Mouse (Mus musculus) stomach, embryonic 15.5 days (tissue): Measurements from ENCODE around the gene Suz12. TPM values are rescaled to one million over a fixed set of nuclear protein-coding genes. Genes with fewer than 3 reads are reported as not detected.
"Not testable (repeated sequence)": the region's sequence is repeated elsewhere in the genome, so short reads cannot be mapped to it uniquely, and the experiment has no call there.

Source experiments
- ATAC-seq: fragments of 200-750 bp; cut with Nextera tagmentation; 2 replicates; pipeline ENCODE4 v1.8.0; 2017; ENCODE audit warnings: low read depth, moderate number of reproducible peaks, moderate TSS enrichment; ENCODE audit not compliant: insufficient read depth, low FRiP score
- H3K27ac ChIP-seq: fragments of 300-500 bp; sonication (generic); 2 replicates; pipeline ENCODE4 v1.5.1; 2015; ENCODE audit warnings: mild to moderate bottlenecking, inconsistent platforms
- H3K27me3 ChIP-seq: fragments of 300-500 bp; sonication (generic); replicated peaks from 2 replicates; pipeline ENCODE4 v1.6.1; 2015; ENCODE audit warnings: inconsistent platforms
- H3K36me3 ChIP-seq: fragments of 300-500 bp; sonication (generic); 2 replicates; pipeline ENCODE4 v1.6.1; 2015; ENCODE audit warnings: inconsistent platforms
- H3K4me1 ChIP-seq: fragments of 300-500 bp; sonication (generic); 2 replicates; pipeline ENCODE4 v1.6.1; 2015; ENCODE audit warnings: inconsistent platforms
- H3K4me2 ChIP-seq: fragments of 300-500 bp; sonication (generic); 2 replicates; pipeline ENCODE4 v1.6.1; 2015; ENCODE audit warnings: mild to moderate bottlenecking, inconsistent platforms
- H3K4me3 ChIP-seq: fragments of 300-500 bp; sonication (generic); replicated peaks from 2 replicates; pipeline ENCODE4 v1.5.1; 2015; ENCODE audit warnings: inconsistent platforms
- H3K9ac ChIP-seq: fragments of 300-500 bp; sonication (generic); 2 replicates; pipeline ENCODE4 v1.6.1; 2015; ENCODE audit warnings: inconsistent platforms
- H3K9me3 ChIP-seq: fragments of 300-500 bp; sonication (generic); 2 replicates; pipeline ENCODE4 v1.6.1; 2016; ENCODE audit warnings: inconsistent platforms
- WGBS: fragments of 180-500 bp; shearing (Covaris S2); methylation state at CpG from one replicate; pipeline ENCODE4 v1.1.7; 2015; 5-methylcytosine and 5-hydroxymethylcytosine counted together
- polyA plus RNA-seq: library from polyadenylated mRNA; unstranded; fragments of >200 nt; fragmentation: Nextera tagmentation; extraction: Ambion mirVana; gene quantifications from 2 replicates; pipeline ENCODE4 v1.2.1, GENCODE M21; 2015

The Suz12 gene
- polyA plus RNA-seq, 1 experiment from 2014 or later = 22.1 TPM

DNA sequence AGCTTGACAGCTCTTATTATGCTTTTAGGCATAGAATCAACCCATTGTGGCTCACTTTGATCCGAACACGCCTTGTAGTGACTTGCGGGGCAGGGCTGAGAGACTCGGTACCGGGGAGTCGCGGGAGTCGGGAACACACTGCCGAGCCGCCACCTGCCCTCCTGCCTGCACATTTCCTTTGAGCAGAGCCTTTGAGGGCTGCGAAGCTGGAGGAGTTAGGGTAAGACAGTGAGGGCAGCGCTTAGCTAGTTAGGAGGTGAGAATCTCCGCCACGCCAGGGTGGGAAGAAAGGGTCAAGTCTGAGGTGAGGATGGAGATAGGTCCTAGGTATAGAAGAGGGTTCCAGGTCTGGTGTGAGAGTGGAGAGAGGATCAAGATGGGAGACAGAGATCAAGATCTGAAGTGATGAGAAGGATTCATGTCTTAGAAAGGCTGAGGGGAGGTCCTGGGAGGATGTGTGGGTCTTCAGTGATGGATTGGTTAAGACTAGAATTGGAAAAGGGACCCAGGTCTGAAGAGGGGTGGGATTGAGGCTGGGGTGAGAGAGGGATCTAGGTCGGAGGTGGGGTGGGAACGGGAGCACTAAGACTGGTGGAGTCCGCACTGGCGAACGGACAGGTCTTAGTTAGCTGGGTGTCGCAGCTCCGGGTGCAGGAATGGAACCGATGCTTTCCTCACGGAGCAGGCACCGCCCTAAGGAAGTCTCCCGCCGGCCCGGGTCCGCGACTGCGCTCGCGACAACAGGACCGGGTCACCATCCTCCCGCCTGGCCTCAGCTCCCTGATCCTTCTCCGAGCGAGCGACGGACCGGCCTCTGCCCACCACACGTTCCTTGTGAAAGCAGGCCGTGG is 19.1 kb upstream of the Suz12 start:
- no peaks in the 10 kb centered on the region for H3K36me3 ChIP-seq
- WGBS = under 1% methylated on average over 41 of the region's 41 CpGs
- H3K27me3 ChIP-seq = peaks cover 14% of the 10 kb centered on the region
- no peaks in the 10 kb centered on the region for H3K9me3 ChIP-seq
- peak overlapping the region; percentile 49 for H3K4me3 ChIP-seq
- H3K4me1 ChIP-seq = peaks cover 7% of the 10 kb centered on the region
- H3K4me2 ChIP-seq = peak overlapping the region; percentile 96
- ATAC-seq = no peak
- no peak overlapping the region for H3K27ac ChIP-seq
- H3K9ac ChIP-seq = peak overlapping the region; percentile 16; the same call in 1 of the 2 replicates

DNA sequence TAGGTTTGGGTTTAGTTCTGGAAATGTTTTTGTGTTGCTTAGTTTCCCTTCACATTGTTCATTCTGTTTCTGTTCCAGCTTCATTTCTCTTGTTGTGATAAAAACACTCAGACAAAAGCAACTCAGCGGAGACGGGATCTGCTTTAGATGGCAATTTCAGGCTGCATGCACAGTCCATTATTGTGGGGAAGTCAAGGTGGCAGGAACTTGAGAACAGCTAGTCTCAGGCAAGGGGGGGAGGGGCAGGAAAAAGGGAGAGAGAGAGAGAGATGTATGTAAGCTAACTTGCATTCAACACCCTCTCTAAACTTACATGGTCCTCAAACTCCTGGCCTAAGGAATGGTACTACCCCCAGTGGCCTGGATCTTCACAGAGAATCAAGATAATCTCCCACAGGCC is 17.5 kb upstream of the Suz12 start:
- Histone ChIP-seq H3K4me2 (no peak overlapping the region), H3K36me3 (no peaks in the 10 kb centered on the region), H3K9ac (no peak overlapping the region), H3K9me3 (no peaks in the 10 kb centered on the region), H3K27ac (no peak overlapping the region), H3K4me3 (no peak overlapping the region), H3K4me1 (peaks cover 7% of the 10 kb centered on the region), H3K27me3 (peaks cover 14% of the 10 kb centered on the region)
- no peak for ATAC-seq
- WGBS = 72% methylated on average over 2 of the region's 2 CpGs

DNA sequence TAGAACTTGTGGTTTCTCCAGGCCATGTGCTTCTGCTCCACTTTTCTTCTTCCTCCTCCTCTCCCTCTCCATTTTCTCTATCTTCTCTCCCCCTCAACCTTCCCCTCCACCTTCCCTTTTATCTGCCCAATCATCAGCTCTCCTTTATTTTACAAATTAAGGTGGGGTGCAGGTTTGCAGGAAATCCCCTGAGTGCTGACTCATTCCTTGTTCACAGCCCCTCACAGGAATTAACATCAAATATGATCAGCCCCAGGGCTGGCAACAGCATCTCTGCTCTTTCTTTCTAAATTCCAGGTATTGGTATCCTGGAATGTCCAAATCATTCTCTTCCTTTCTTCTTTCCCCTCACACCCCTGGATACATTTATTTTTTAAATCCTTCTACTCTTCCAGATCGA is 16.7 kb upstream of the Suz12 start:
- ATAC-seq = no peak

DNA sequence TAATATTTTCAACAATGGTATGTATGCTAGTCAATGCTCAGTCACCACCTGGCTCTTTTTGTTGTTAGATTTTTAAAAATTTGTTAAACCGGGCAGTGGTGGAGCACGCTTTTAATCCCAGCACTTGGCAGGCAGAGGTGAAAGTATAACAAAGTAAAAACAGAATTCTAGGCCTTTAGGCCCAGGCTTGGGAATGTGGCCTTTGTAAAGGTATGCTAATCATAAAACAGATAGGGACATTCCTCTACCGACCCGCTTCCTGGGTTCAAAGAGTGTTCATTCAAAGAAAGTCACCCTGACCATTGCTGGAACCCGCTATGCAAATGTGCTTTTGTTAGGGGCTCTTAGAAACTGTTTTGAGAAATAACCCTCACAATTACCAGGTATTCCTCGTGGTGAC is 16.3 kb upstream of the Suz12 start:
- H3K9ac ChIP-seq, H3K9me3 ChIP-seq, ATAC-seq, H3K27ac ChIP-seq, H3K4me3 ChIP-seq, H3K36me3 ChIP-seq, H3K4me1 ChIP-seq, H3K4me2 ChIP-seq: not testable (repeated sequence)
- peaks cover 14% of the 10 kb centered on the region for H3K27me3 ChIP-seq
- 83% methylated on average over 6 of the region's 6 CpGs for WGBS

More for the DNA sequence above, 16.7 kb upstream of the Suz12 start:
- H3K4me3 ChIP-seq = no peak overlapping the region
- H3K27ac ChIP-seq = no peak overlapping the region
- H3K9ac ChIP-seq = no peak overlapping the region
- 94% methylated on average over 1 of the region's 1 CpGs for WGBS
- H3K4me2 ChIP-seq = no peak overlapping the region
- no peaks in the 10 kb centered on the region for H3K36me3 ChIP-seq
- H3K4me1 ChIP-seq = peaks cover 7% of the 10 kb centered on the region
- no peaks in the 10 kb centered on the region for H3K9me3 ChIP-seq
- H3K27me3 ChIP-seq = peaks cover 14% of the 10 kb centered on the region

DNA sequence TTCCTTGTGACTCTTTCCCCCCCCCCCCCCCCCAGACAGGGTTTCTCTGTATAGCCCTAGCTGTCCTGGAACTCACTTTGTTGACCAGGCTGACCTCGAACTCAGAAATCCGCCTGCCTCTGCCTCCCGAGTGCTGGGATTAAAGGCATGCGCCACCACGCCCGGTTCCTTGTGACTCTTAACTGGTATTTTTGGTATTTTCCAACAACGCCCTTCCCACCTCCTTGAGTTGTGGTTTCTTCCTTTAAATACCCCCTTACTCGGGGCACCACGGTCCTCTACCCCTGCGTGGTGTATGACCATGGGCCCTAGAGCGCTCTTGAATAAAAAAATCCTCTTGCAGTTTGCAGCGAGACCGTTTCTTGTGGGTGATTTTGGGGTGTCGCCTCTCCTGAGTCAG is 15.8 kb upstream of the Suz12 start:
- not testable (repeated sequence) for ATAC-seq, H3K27ac ChIP-seq, H3K4me2 ChIP-seq, H3K9me3 ChIP-seq, H3K4me3 ChIP-seq, H3K9ac ChIP-seq, H3K36me3 ChIP-seq, H3K4me1 ChIP-seq
- 92% methylated on average over 14 of the region's 14 CpGs for WGBS
- peaks cover 14% of the 10 kb centered on the region for H3K27me3 ChIP-seq

DNA sequence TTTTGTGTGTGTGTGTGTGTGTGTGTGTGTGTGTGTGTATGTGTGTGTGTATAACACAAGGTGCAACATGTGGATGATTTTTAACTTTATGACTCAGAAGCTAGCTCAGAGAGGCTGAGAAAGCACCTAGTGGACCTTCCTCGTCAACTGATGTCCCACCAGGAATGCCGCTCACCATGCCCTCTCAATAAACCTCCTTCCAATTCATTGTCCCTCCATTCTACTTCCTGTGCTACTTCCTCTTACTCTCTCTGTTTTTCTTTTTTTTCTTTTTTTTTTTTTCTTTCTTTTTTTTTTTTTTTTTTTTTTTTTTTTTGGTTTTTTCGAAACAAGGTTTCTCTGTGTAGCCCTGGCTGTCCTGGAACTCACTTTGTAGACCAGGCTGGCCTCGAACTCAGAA is 15.2 kb upstream of the Suz12 start:
- not testable (repeated sequence) for H3K4me3 ChIP-seq, ATAC-seq, H3K36me3 ChIP-seq, H3K4me1 ChIP-seq, H3K9me3 ChIP-seq, H3K9ac ChIP-seq, H3K4me2 ChIP-seq, H3K27ac ChIP-seq
- 83% methylated on average over 3 of the region's 4 CpGs for WGBS
- peaks cover 14% of the 10 kb centered on the region for H3K27me3 ChIP-seq

DNA sequence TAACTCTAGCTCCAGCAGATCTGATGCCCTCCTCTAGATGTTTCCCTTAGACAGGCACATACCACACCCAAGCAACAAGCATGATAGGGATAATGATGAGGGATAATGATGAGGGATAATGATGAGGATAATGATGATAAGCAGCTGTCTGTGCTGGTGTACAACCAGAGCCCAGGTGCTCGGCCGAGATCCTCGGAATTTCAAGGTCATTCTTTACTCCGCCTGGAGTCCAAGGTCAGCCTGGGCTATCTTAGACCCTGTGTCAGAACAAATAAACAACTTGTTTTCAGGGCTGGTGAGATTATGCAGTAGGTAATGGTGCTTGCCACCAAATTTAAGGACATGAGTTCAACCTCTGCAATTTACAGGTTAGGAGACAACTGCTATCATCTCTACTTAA is 6.0 kb upstream of the Suz12 start:
- WGBS = 68% methylated on average over 4 of the region's 4 CpGs

DNA sequence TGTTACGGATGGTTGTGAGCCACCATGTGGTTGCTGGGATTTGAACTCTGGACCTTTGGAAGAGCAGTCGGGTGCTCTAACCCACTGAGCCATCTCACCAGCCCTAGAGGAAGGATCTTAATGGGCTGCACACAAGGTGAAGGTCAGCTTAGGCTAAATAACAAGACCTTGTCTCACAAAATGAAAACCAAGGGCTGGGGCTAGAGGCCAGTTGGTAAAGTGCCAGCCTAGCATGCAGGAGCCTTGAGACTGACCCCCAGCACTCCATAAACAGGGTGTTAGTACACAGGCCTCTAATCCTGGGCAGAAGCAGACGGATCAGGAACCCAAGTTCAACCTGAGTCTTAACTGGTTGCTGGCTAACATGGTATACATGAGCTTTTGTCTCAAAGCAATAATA is 5.0 kb upstream of the Suz12 start:
- Histone ChIP-seq H3K36me3 (no peaks in the 10 kb centered on the region), H3K9ac (no peak overlapping the region), H3K27me3 (no peaks in the 10 kb centered on the region), H3K4me2 (no peak overlapping the region), H3K4me1 (no peaks in the 10 kb centered on the region), H3K4me3 (no peak overlapping the region), H3K27ac (no peak overlapping the region), H3K9me3 (no peaks in the 10 kb centered on the region)
- ATAC-seq = no peak
- WGBS = 88% methylated on average over 3 of the region's 3 CpGs

More for the DNA sequence above, 6.0 kb upstream of the Suz12 start:
- H3K27me3 ChIP-seq = no peaks in the 10 kb centered on the region
- H3K36me3 ChIP-seq = no peaks in the 10 kb centered on the region
- no peak overlapping the region for H3K4me2 ChIP-seq
- ATAC-seq = no peak
- H3K27ac ChIP-seq = no peak overlapping the region
- no peaks in the 10 kb centered on the region for H3K4me1 ChIP-seq
- no peaks in the 10 kb centered on the region for H3K9me3 ChIP-seq
- H3K9ac ChIP-seq = no peak overlapping the region
- H3K4me3 ChIP-seq = no peak overlapping the region

DNA sequence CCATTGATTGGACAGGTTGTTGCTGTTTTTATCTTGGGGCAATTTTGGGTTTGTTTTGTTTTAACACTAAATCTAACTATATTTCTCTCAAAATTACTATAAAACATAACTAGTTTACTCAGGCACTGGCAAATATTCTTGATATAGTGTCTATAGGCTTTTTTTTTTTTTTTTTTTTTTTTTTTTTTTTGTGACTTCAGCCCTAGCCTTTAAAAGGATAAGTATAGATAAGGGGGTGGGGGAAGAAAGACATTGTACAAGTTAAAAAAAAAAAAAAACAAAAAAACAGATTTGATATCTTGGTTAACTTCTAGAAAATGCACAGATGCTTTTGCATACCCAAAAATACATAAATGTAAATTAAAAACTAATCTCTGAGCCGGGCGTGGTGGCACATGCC is 2.8 kb upstream of the Suz12 start:
- H3K27me3 ChIP-seq = no peaks in the 10 kb centered on the region
- no peaks in the 10 kb centered on the region for H3K36me3 ChIP-seq
- no peak for ATAC-seq
- H3K4me2 ChIP-seq = no peak overlapping the region
- H3K27ac ChIP-seq = no peak overlapping the region
- 78% methylated on average over 2 of the region's 2 CpGs for WGBS
- no peak overlapping the region for H3K9ac ChIP-seq
- no peaks in the 10 kb centered on the region for H3K4me1 ChIP-seq
- no peak overlapping the region for H3K4me3 ChIP-seq
- H3K9me3 ChIP-seq = no peaks in the 10 kb centered on the region

DNA sequence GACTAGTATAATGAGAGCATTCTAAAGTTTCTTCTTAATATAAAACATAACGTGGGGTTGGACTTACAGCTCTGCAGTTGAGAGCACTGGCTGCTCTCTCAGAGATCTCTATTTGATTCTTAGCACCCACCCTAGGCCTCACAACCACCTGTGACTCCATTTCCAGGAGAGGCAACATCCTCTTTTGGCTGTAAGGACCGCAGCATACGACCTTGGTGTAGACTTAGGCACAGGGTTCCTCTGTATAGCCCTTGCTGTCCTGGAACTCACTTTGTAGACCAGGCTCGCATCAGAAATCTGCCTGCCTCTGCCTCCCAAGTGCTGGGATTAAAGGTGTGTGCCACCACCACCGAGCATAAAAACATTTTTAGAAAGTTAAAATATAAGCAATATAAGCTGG is 1.3 kb upstream of the Suz12 start:
- no peak overlapping the region for H3K9ac ChIP-seq
- no peaks in the 10 kb centered on the region for H3K36me3 ChIP-seq
- 91% methylated on average over 5 of the region's 5 CpGs for WGBS
- no peak for ATAC-seq
- no peaks in the 10 kb centered on the region for H3K9me3 ChIP-seq
- no peak overlapping the region for H3K27ac ChIP-seq
- no peaks in the 10 kb centered on the region for H3K4me1 ChIP-seq
- H3K4me3 ChIP-seq = no peak overlapping the region
- H3K27me3 ChIP-seq = no peaks in the 10 kb centered on the region
- H3K4me2 ChIP-seq = no peak overlapping the region

DNA sequence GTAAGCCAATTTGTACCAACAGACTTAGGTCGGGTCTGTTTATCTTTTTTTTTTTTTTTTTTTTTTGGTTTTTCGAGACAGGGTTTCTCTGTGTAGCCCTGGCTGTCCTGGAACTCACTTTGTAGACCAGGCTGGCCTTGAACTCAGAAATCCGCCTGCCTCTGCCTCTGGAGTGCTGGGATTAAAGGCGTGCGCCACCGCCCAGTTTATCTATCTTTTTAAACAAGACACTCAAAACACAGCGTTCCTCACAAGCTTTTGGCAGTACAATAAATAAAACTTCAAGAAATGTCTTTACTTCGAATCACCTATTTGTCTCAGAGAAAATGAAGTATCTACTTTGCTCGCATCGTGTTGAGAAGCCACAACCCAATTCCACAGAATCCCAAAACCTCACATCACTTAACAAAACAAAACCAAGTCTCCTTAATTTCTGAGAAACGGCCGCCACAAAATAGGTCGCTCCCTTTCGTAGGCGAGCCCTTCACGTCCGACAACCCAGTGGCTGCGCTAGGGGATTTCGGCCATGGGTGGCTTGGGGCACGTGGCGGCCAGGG is 793 bp upstream of the Suz12 start:
- H3K9ac ChIP-seq = peak overlapping the region; percentile 60
- H3K4me1 ChIP-seq = no peaks in the 10 kb centered on the region
- peak overlapping the region; percentile 89 for H3K4me3 ChIP-seq

DNA sequence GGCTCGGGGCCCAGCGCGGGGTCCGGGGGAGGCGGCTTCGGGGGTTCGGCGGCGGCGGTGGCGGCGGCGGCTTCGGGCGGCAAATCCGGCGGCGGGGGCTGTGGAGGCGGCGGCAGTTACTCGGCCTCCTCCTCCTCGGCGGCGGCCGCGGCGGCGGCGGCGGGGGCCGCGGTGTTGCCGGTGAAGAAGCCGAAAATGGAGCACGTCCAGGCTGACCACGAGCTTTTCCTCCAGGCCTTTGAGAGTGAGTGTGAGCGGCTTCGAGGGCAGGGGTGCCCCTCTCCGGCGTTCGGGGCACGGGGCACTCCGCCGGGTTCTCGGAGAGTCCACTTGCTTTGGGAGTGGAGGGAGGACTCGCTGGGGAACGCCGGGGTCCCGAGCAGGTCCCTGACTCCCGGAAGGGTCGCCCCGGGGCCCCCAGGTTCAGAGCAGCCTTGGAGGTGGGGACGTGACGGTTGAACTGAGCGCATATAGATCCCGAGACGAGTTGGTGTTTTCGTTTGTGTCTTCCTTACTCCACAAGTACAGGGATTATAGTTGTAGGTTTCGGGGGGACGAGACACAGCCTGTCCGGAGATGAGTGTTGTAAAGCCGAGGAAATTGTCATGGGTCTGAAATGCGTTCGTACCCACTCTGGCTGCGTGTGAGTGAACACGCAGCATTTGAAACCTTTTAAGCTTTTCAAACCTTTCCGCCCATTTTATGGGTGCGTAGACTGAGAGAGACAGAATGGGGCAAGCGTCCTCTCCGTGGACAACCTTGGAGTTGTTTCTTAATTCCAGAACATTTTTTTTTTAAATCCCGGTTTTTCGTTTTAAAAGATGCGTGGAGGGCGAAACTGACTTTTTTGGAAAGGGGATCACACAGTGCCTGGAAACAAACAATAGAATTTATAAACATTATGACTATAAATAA is 707 bp downstream of the Suz12 start:
- ATAC-seq = peak; percentile 25; the same call in 1 of the 2 replicates
- under 1% methylated on average over 42 of the region's 74 CpGs for WGBS
- H3K27me3 ChIP-seq = no peaks in the 10 kb centered on the region
- peak overlapping the region; percentile 99 for H3K27ac ChIP-seq
- peak overlapping the region; percentile 60 for H3K4me2 ChIP-seq
- no peaks in the 10 kb centered on the region for H3K36me3 ChIP-seq
- H3K4me1 ChIP-seq = no peaks in the 10 kb centered on the region
- H3K9ac ChIP-seq = peak overlapping the region; percentile 88
- H3K4me3 ChIP-seq = peak overlapping the region; percentile 89
- no peaks in the 10 kb centered on the region for H3K9me3 ChIP-seq

More for the DNA sequence above, 793 bp upstream of the Suz12 start:
- ATAC-seq = no peak
- 22% methylated on average over 21 of the region's 21 CpGs for WGBS
- Histone ChIP-seq H3K4me2 (peak overlapping the region; percentile 80), H3K27me3 (no peaks in the 10 kb centered on the region), H3K9me3 (no peaks in the 10 kb centered on the region), H3K27ac (peak overlapping the region; percentile 94), H3K36me3 (no peaks in the 10 kb centered on the region)
